Mouse (Mus musculus): ENCODE results near the gene Dlg5. TPM values are rescaled to one million over a fixed set of nuclear protein-coding genes. Genes with fewer than 3 reads are reported as not detected.
A peak's percentile ranks its signal among the peaks of the same experiment; 100 is the strongest.

Gene Dlg5
- polyA plus RNA-seq, 1 experiment, result 32.4 TPM

- WGBS, result 79% methylated on average over 4 of the region's 4 CpGs
- Histone ChIP-seq H3K4me3 (replicated peaks; ENCODE audit: insufficient read depth, low read depth, low read length) (no peak overlapping the region), H3K4me1 (ENCODE audit: control insufficient read depth, insufficient read depth, low read length) (peaks cover 16% of the 10 kb centered on the region), H3K27me3 (ENCODE audit: control insufficient read depth, insufficient read depth, low read length) (no peaks in the 10 kb centered on the region), H3K27ac (ENCODE audit: insufficient read depth, low read length) (no peak overlapping the region)
- TF ChIP-seq POLR2A (IDR thresholded peaks at IDR 0.05; ENCODE audit: borderline replicate concordance, insufficient read depth, low read length), result no peak
- TF ChIP-seq CTCF (IDR thresholded peaks at IDR 0.05; ENCODE audit: borderline replicate concordance, insufficient read depth, low read depth, low read length), result no peak
- no peak for DNase-seq
Measured at GRCm38 (mm10) chr14:24185514-24185913, 60.2 kb downstream of the Dlg5 start.

- H3K27me3 ChIP-seq (ENCODE audit: control insufficient read depth, insufficient read depth, low read length), result no peaks in the 10 kb centered on the region
- DNase-seq, result no peak
- WGBS, result 88% methylated on average over 3 of the region's 3 CpGs
- no peak overlapping the region for H3K4me3 ChIP-seq (replicated peaks; ENCODE audit: insufficient read depth, low read depth, low read length)
- H3K4me1 ChIP-seq (ENCODE audit: control insufficient read depth, insufficient read depth, low read length), result no peaks in the 10 kb centered on the region
- TF ChIP-seq POLR2A (IDR thresholded peaks at IDR 0.05; ENCODE audit: borderline replicate concordance, insufficient read depth, low read length), result no peak
- H3K27ac ChIP-seq (ENCODE audit: insufficient read depth, low read length), result no peak overlapping the region
Measured at GRCm38 (mm10) chr14:24182955-24183354, 62.8 kb downstream of the Dlg5 start.

- H3K27me3 ChIP-seq (ENCODE audit: control insufficient read depth, insufficient read depth, low read length), result no peaks in the 10 kb centered on the region
- H3K4me3 ChIP-seq (replicated peaks; ENCODE audit: insufficient read depth, low read depth, low read length), result no peak overlapping the region
- 23% methylated on average over 10 of the region's 10 CpGs for WGBS
- H3K27ac ChIP-seq (ENCODE audit: insufficient read depth, low read length), result no peak overlapping the region
- no peaks in the 10 kb centered on the region for H3K4me1 ChIP-seq (ENCODE audit: control insufficient read depth, insufficient read depth, low read length)
- DNase-seq, result peak; percentile 71 to 72
- TF ChIP-seq CTCF (IDR thresholded peaks at IDR 0.05; ENCODE audit: borderline replicate concordance, insufficient read depth, low read depth, low read length) (peak; percentile 88), POLR2A (IDR thresholded peaks at IDR 0.05; ENCODE audit: borderline replicate concordance, insufficient read depth, low read length) (no peak)
Measured at GRCm38 (mm10) chr14:24181811-24182506, 63.8 kb downstream of the Dlg5 start.

GRCm38 (mm10) chr14:24179466-24179991, 66.2 kb downstream of the Dlg5 start:
- WGBS, result 84% methylated on average over 6 of the region's 6 CpGs

GRCm38 (mm10) chr14:24176609-24177008, 69.1 kb downstream of the Dlg5 start:
- WGBS, result 63% methylated on average over 10 of the region's 10 CpGs
- no peak overlapping the region for H3K4me3 ChIP-seq (replicated peaks; ENCODE audit: insufficient read depth, low read depth, low read length)
- no peak for DNase-seq
- no peak overlapping the region for H3K27ac ChIP-seq (ENCODE audit: insufficient read depth, low read length)
- H3K4me1 ChIP-seq (ENCODE audit: control insufficient read depth, insufficient read depth, low read length), result peaks cover 5% of the 10 kb centered on the region; the same call in 1 of the 2 replicates
- no peak for TF ChIP-seq POLR2A (IDR thresholded peaks at IDR 0.05; ENCODE audit: borderline replicate concordance, insufficient read depth, low read length)
- TF ChIP-seq CTCF (IDR thresholded peaks at IDR 0.05; ENCODE audit: borderline replicate concordance, insufficient read depth, low read depth, low read length), result no peak
- no peaks in the 10 kb centered on the region for H3K27me3 ChIP-seq (ENCODE audit: control insufficient read depth, insufficient read depth, low read length)

More at GRCm38 (mm10) chr14:24179466-24179991, 66.2 kb downstream of the Dlg5 start:
- no peak overlapping the region for H3K4me3 ChIP-seq (replicated peaks; ENCODE audit: insufficient read depth, low read depth, low read length)
- TF ChIP-seq POLR2A (IDR thresholded peaks at IDR 0.05; ENCODE audit: borderline replicate concordance, insufficient read depth, low read length), result no peak
- TF ChIP-seq CTCF (IDR thresholded peaks at IDR 0.05; ENCODE audit: borderline replicate concordance, insufficient read depth, low read depth, low read length), result no peak
- H3K4me1 ChIP-seq (ENCODE audit: control insufficient read depth, insufficient read depth, low read length), result no peaks in the 10 kb centered on the region
- H3K27ac ChIP-seq (ENCODE audit: insufficient read depth, low read length), result no peak overlapping the region
- no peaks in the 10 kb centered on the region for H3K27me3 ChIP-seq (ENCODE audit: control insufficient read depth, insufficient read depth, low read length)
- DNase-seq, result no peak

GRCm38 (mm10) chr14:24173326-24173725, 72.4 kb downstream of the Dlg5 start:
- Histone ChIP-seq H3K4me1 (ENCODE audit: control insufficient read depth, insufficient read depth, low read length) (peaks cover 5% of the 10 kb centered on the region; the same call in 1 of the 2 replicates), H3K27me3 (ENCODE audit: control insufficient read depth, insufficient read depth, low read length) (no peaks in the 10 kb centered on the region), H3K4me3 (replicated peaks; ENCODE audit: insufficient read depth, low read depth, low read length) (no peak overlapping the region), H3K27ac (ENCODE audit: insufficient read depth, low read length) (no peak overlapping the region)
- DNase-seq, result peak; percentile 33 to 46
- TF ChIP-seq CTCF (IDR thresholded peaks at IDR 0.05; ENCODE audit: borderline replicate concordance, insufficient read depth, low read depth, low read length), result no peak
- WGBS, result 28% methylated on average over 6 of the region's 6 CpGs

GRCm38 (mm10) chr14:24171639-24172311, 73.9 kb downstream of the Dlg5 start:
- Histone ChIP-seq H3K27ac (ENCODE audit: insufficient read depth, low read length) (no peak overlapping the region), H3K4me3 (replicated peaks; ENCODE audit: insufficient read depth, low read depth, low read length) (no peak overlapping the region), H3K27me3 (ENCODE audit: control insufficient read depth, insufficient read depth, low read length) (no peaks in the 10 kb centered on the region), H3K4me1 (ENCODE audit: control insufficient read depth, insufficient read depth, low read length) (peaks cover 5% of the 10 kb centered on the region; the same call in 1 of the 2 replicates)
- TF ChIP-seq POLR2A (IDR thresholded peaks at IDR 0.05; ENCODE audit: borderline replicate concordance, insufficient read depth, low read length) (no peak), CTCF (IDR thresholded peaks at IDR 0.05; ENCODE audit: borderline replicate concordance, insufficient read depth, low read depth, low read length) (no peak)
- 53% methylated on average over 13 of the region's 13 CpGs for WGBS
- DNase-seq, result no peak

GRCm38 (mm10) chr14:24166046-24166445, 79.7 kb downstream of the Dlg5 start:
- TF ChIP-seq CTCF (IDR thresholded peaks at IDR 0.05; ENCODE audit: borderline replicate concordance, insufficient read depth, low read depth, low read length) (no peak), POLR2A (IDR thresholded peaks at IDR 0.05; ENCODE audit: borderline replicate concordance, insufficient read depth, low read length) (no peak)
- WGBS, result 57% methylated on average over 8 of the region's 8 CpGs
- DNase-seq, result peak in 1 of 2 experiments; percentile 23

More at GRCm38 (mm10) chr14:24166046-24166445, 79.7 kb downstream of the Dlg5 start:
- H3K4me1 ChIP-seq (ENCODE audit: control insufficient read depth, insufficient read depth, low read length), result no peaks in the 10 kb centered on the region; the same call in 1 of the 2 replicates
- no peak overlapping the region for H3K4me3 ChIP-seq (replicated peaks; ENCODE audit: insufficient read depth, low read depth, low read length)
- H3K27ac ChIP-seq (ENCODE audit: insufficient read depth, low read length), result no peak overlapping the region
- no peaks in the 10 kb centered on the region for H3K27me3 ChIP-seq (ENCODE audit: control insufficient read depth, insufficient read depth, low read length)

All from cerebellum, adult 2 months (tissue).